Mouse (Mus musculus): Measurements from ENCODE around the gene Olfr64.

The Olfr64 gene

GRCm38 (mm10) chr7:103894385-103894784 is at the start of gene Olfr64:
Gene Olfr64, minus strand, starts transcription at chr7:103894485.
- in situ Hi-C loops (cut with MseI, MboI): no loop called here

- in situ Hi-C loops (cut with MseI, MboI): no loop called here
Measured at GRCm38 (mm10) chr7:103942730-103943129, 48.4 kb upstream of the Olfr64 start.

GRCm38 (mm10) chr7:103934264-103934663 is 40.0 kb upstream of the Olfr64 start, which contains the start of gene Olfr632:
Gene Olfr632, plus strand, starts transcription at chr7:103934347.
- in situ Hi-C loops (cut with MseI, MboI): no loop called here

GRCm38 (mm10) chr7:103928525-103928924 is 34.2 kb upstream of the Olfr64 start, which contains the start of gene Olfr631:
Gene Olfr631, plus strand, starts transcription at chr7:103928825.
- in situ Hi-C loops (cut with MseI, MboI): no loop called here

- in situ Hi-C loops (cut with MseI, MboI): no loop called here
Measured at GRCm38 (mm10) chr7:103915338-103915737, 21.1 kb upstream of the Olfr64 start.

- in situ Hi-C loops (cut with MseI, MboI): no loop called here
Measured at GRCm38 (mm10) chr7:103912969-103913511, 18.8 kb upstream of the Olfr64 start.

- in situ Hi-C loops (cut with MseI, MboI): no loop called here
Measured at GRCm38 (mm10) chr7:103910047-103910446, 15.8 kb upstream of the Olfr64 start.

- in situ Hi-C loops (cut with MseI, MboI): no loop called here
Measured at GRCm38 (mm10) chr7:103903187-103903586, 8.9 kb upstream of the Olfr64 start, which contains the start of gene Olfr65. Gene Olfr65, plus strand, starts transcription at chr7:103903487.

- in situ Hi-C loops (cut with MseI, MboI): no loop called here
Measured at GRCm38 (mm10) chr7:103886152-103886551, 8.1 kb downstream of the Olfr64 start, which contains the start of gene Olfr66. Gene Olfr66, minus strand, starts transcription at chr7:103886252.

GRCm38 (mm10) chr7:103877093-103877492 is 17.2 kb downstream of the Olfr64 start:
- in situ Hi-C loops (cut with MseI, MboI): loop anchor here in 1 of 2 experiments (10.0 kb wide), 1 partner anchor 82 kb away; the partner anchor contains the start of gene Olfr67

GRCm38 (mm10) chr7:103874451-103874850 is 19.8 kb downstream of the Olfr64 start:
- in situ Hi-C loops (cut with MseI, MboI): loop anchor here in 1 of 2 experiments (10.0 kb wide), 1 partner anchor 80 kb away; the partner anchor contains the start of gene Olfr67

GRCm38 (mm10) chr7:103873064-103873463 is 21.2 kb downstream of the Olfr64 start:
- in situ Hi-C loops (cut with MseI, MboI): loop anchor here in 1 of 2 experiments (10.0 kb wide), 1 partner anchor 78 kb away; the partner anchor contains the start of gene Olfr67

- in situ Hi-C loops (cut with MseI, MboI): loop anchor here in 1 of 2 experiments (10.0 kb wide), 1 partner anchor 76 kb away; the partner anchor contains the start of gene Olfr67
Measured at GRCm38 (mm10) chr7:103870667-103871066, 23.6 kb downstream of the Olfr64 start.

- in situ Hi-C loops (cut with MseI, MboI): no loop called here
Measured at GRCm38 (mm10) chr7:103865716-103866115, 28.6 kb downstream of the Olfr64 start.

- in situ Hi-C loops (cut with MseI, MboI): no loop called here
Measured at GRCm38 (mm10) chr7:103861531-103861930, 32.8 kb downstream of the Olfr64 start.

GRCm38 (mm10) chr7:103860855-103861254 is 33.4 kb downstream of the Olfr64 start:
- in situ Hi-C loops (cut with MseI, MboI): no loop called here

- in situ Hi-C loops (cut with MseI, MboI): no loop called here
Measured at GRCm38 (mm10) chr7:103859076-103859475, 35.2 kb downstream of the Olfr64 start.

- in situ Hi-C loops (cut with MseI, MboI): no loop called here
Measured at GRCm38 (mm10) chr7:103854669-103855068, 39.6 kb downstream of the Olfr64 start.

- in situ Hi-C loops (cut with MseI, MboI): no loop called here
Measured at GRCm38 (mm10) chr7:103853090-103853489, 41.2 kb downstream of the Olfr64 start, which contains the start of gene Hbb-y. Gene Hbb-y, minus strand, starts transcription at chr7:103853216.

GRCm38 (mm10) chr7:103844525-103845325 is 49.6 kb downstream of the Olfr64 start:
- in situ Hi-C loops (cut with MseI, MboI): no loop called here

- in situ Hi-C loops (cut with MseI, MboI): no loop called here
Measured at GRCm38 (mm10) chr7:103843034-103843433, 51.3 kb downstream of the Olfr64 start, which contains the start of gene Hbb-bh1. Gene Hbb-bh1, minus strand, starts transcription at chr7:103843164.

GRCm38 (mm10) chr7:103840268-103840667 is 54.0 kb downstream of the Olfr64 start, which contains the start of gene Hbb-bh2:
Gene Hbb-bh2, minus strand, starts transcription at chr7:103840520.
- in situ Hi-C loops (cut with MseI, MboI): no loop called here

Data from mouse trophoblast stem cell (cell line).